Mouse (Mus musculus) neural tube, embryonic 11.5 days (tissue): ENCODE results near the gene Aak1. TPM values are rescaled to one million over a fixed set of nuclear protein-coding genes. Genes with fewer than 3 reads are reported as not detected.

Experiments
- ATAC-seq: fragments of 200-750 bp; cut with Nextera tagmentation; 2 replicates; pipeline ENCODE4 v1.8.0; 2017; ENCODE audit warnings: moderate number of reproducible peaks, mild to moderate bottlenecking, moderate TSS enrichment, moderate library complexity; ENCODE audit not compliant: insufficient read depth, low FRiP score, low TSS enrichment
- DNase-seq: peaks from one replicate; pipeline ENCODE4 v3.0.0-alpha.2; 2015; ENCODE audit warnings: low spot score
- H3K27ac ChIP-seq: fragments of 300-500 bp; sonication (generic); 2 replicates; pipeline ENCODE4 v1.5.1; 2014; ENCODE audit warnings: low read depth, mild to moderate bottlenecking, low read length
- H3K27me3 ChIP-seq: fragments of 300-500 bp; sonication (generic); 2 replicates; pipeline ENCODE4 v1.6.1; 2014; ENCODE audit warnings: mild to moderate bottlenecking, low read length, mixed read lengths; ENCODE audit not compliant: control insufficient read depth, insufficient read depth
- H3K36me3 ChIP-seq: fragments of 300-500 bp; sonication (generic); 2 replicates; pipeline ENCODE4 v1.6.1; 2014; ENCODE audit warnings: mild to moderate bottlenecking, low read length, moderate library complexity, mixed read lengths; ENCODE audit not compliant: control insufficient read depth, insufficient read depth
- H3K4me1 ChIP-seq: fragments of 300-500 bp; sonication (generic); 2 replicates; pipeline ENCODE4 v1.6.1; 2014; ENCODE audit warnings: low read length, mixed read lengths; ENCODE audit not compliant: control insufficient read depth, insufficient read depth
- H3K4me2 ChIP-seq: fragments of 300-500 bp; sonication (generic); 2 replicates; pipeline ENCODE4 v1.6.1; 2014; ENCODE audit warnings: low read depth, mild to moderate bottlenecking, moderate library complexity
- H3K4me3 ChIP-seq: fragments of 300-500 bp; sonication (generic); 2 replicates; pipeline ENCODE4 v1.5.1; 2014; ENCODE audit warnings: low read depth, low read length
- H3K9ac ChIP-seq: fragments of 300-500 bp; sonication (generic); 2 replicates; pipeline ENCODE4 v1.6.1; 2014; ENCODE audit warnings: mild to moderate bottlenecking, low read length
- H3K9me3 ChIP-seq: fragments of 300-500 bp; sonication (generic); 2 replicates; pipeline ENCODE4 v1.6.1; 2016; ENCODE audit warnings: low read length; ENCODE audit not compliant: control insufficient read depth
- WGBS: fragments of 180-500 bp; shearing (Covaris S2); extraction: QIAGEN DNeasy Blood & Tissue Kit; methylation state at CpG from one replicate; pipeline ENCODE4 v1.1.7; 2014; 5-methylcytosine and 5-hydroxymethylcytosine counted together
- polyA plus RNA-seq: library from polyadenylated mRNA; unstranded; fragments of >200 nt; fragmentation: Nextera tagmentation; extraction: Ambion mirVana; gene quantifications from 2 replicates; pipeline ENCODE4 v1.2.1, GENCODE M21; 2014

Gene Aak1
- polyA plus RNA-seq, 1 experiment from 2014 or later = 27.1 TPM

- DNase-seq (peak; percentile 55), ATAC-seq (peak; percentile 58)
- Histone ChIP-seq H3K36me3 (no peaks in the 10 kb centered on the region; the same call in 1 of the 2 replicates), H3K4me2 (peak overlapping the region; percentile 94), H3K4me3 (peak overlapping the region; percentile 81), H3K4me1 (peaks cover 23% of the 10 kb centered on the region), H3K9ac (peak overlapping the region; percentile 87), H3K27me3 (no peaks in the 10 kb centered on the region), H3K9me3 (no peaks in the 10 kb centered on the region), H3K27ac (peak overlapping the region; percentile 90)
- under 1% methylated on average over 36 of the region's 36 CpGs for whole genome bisulfite sequencing
These were observed 552 bp downstream of the Aak1 start for GRCm38 (mm10) chr6:86849692-86850445.

GRCm38 (mm10) chr6:86850588-86850987 lies 1.3 kb downstream of the Aak1 start:
- 47% methylated on average over 4 of the region's 4 CpGs for WGBS
- Histone ChIP-seq H3K36me3 (no peaks in the 10 kb centered on the region; the same call in 1 of the 2 replicates), H3K27me3 (no peaks in the 10 kb centered on the region), H3K9ac (peak overlapping the region; percentile 87), H3K4me1 (peaks cover 23% of the 10 kb centered on the region), H3K9me3 (no peaks in the 10 kb centered on the region), H3K4me2 (peak overlapping the region; percentile 94), H3K27ac (0 out of 2 replicates have a peak overlapping the region, but pooled peaks have one; percentile 90), H3K4me3 (peak overlapping the region; percentile 81)
- no peak for DNase-seq
- ATAC-seq = no peak

GRCm38 (mm10) chr6:86851561-86851960 lies 2.2 kb downstream of the Aak1 start:
- H3K27me3 ChIP-seq = no peaks in the 10 kb centered on the region
- 0 out of 2 replicates have a peak overlapping the region, but pooled peaks have one; percentile 1 for H3K4me3 ChIP-seq
- peak overlapping the region; percentile 38 for H3K4me2 ChIP-seq
- ATAC-seq = no peak
- no peaks in the 10 kb centered on the region; the same call in 1 of the 2 replicates for H3K36me3 ChIP-seq
- 36% methylated on average over 1 of the region's 1 CpGs for WGBS
- H3K4me1 ChIP-seq = peaks cover 23% of the 10 kb centered on the region
- H3K27ac ChIP-seq = no peak overlapping the region
- no peak for DNase-seq
- H3K9ac ChIP-seq = peak overlapping the region; percentile 16; the same call in 1 of the 2 replicates
- H3K9me3 ChIP-seq = no peaks in the 10 kb centered on the region

- no peak overlapping the region for H3K4me3 ChIP-seq
- no peak for DNase-seq
- H3K4me1 ChIP-seq = peaks cover 19% of the 10 kb centered on the region
- H3K4me2 ChIP-seq = no peak overlapping the region
- no peaks in the 10 kb centered on the region for H3K9me3 ChIP-seq
- H3K27me3 ChIP-seq = no peaks in the 10 kb centered on the region
- H3K36me3 ChIP-seq = no peaks in the 10 kb centered on the region; the same call in 1 of the 2 replicates
- 93% methylated on average over 3 of the region's 3 CpGs for WGBS
- no peak overlapping the region for H3K27ac ChIP-seq
- H3K9ac ChIP-seq = no peak overlapping the region
- no peak for ATAC-seq
These were observed 4.6 kb downstream of the Aak1 start for GRCm38 (mm10) chr6:86853928-86854327.

- no peak overlapping the region for H3K4me2 ChIP-seq
- peaks cover 19% of the 10 kb centered on the region for H3K4me1 ChIP-seq
- no peak overlapping the region for H3K9ac ChIP-seq
- ATAC-seq (no peak), DNase-seq (no peak)
- no peaks in the 10 kb centered on the region for H3K27me3 ChIP-seq
- no peak overlapping the region for H3K27ac ChIP-seq
- no peak overlapping the region for H3K4me3 ChIP-seq
- no peaks in the 10 kb centered on the region for H3K9me3 ChIP-seq
- H3K36me3 ChIP-seq = no peaks in the 10 kb centered on the region; the same call in 1 of the 2 replicates
- WGBS = 92% methylated on average over 4 of the region's 4 CpGs
These were observed 5.6 kb downstream of the Aak1 start for GRCm38 (mm10) chr6:86854941-86855340.

- Histone ChIP-seq H3K36me3 (no peaks in the 10 kb centered on the region; the same call in 1 of the 2 replicates), H3K9ac (no peak overlapping the region), H3K4me3 (no peak overlapping the region), H3K27me3 (no peaks in the 10 kb centered on the region), H3K4me1 (no peaks in the 10 kb centered on the region), H3K9me3 (no peaks in the 10 kb centered on the region), H3K27ac (no peak overlapping the region), H3K4me2 (no peak overlapping the region)
- DNase-seq = no peak
- ATAC-seq = no peak
- WGBS = 88% methylated on average over 3 of the region's 3 CpGs
These were observed 9.3 kb downstream of the Aak1 start for GRCm38 (mm10) chr6:86858606-86859005.

- Histone ChIP-seq H3K4me3 (no peak overlapping the region), H3K36me3 (no peaks in the 10 kb centered on the region), H3K27ac (no peak overlapping the region), H3K4me2 (no peak overlapping the region), H3K27me3 (no peaks in the 10 kb centered on the region), H3K9me3 (no peaks in the 10 kb centered on the region), H3K9ac (no peak overlapping the region), H3K4me1 (no peaks in the 10 kb centered on the region)
- ATAC-seq = no peak
- WGBS = 83% methylated on average over 9 of the region's 9 CpGs
- DNase-seq = no peak
These were observed 11.6 kb downstream of the Aak1 start for GRCm38 (mm10) chr6:86860732-86861463.

GRCm38 (mm10) chr6:86864358-86864757 lies 15.0 kb downstream of the Aak1 start:
- Histone ChIP-seq H3K9me3 (no peaks in the 10 kb centered on the region), H3K4me3 (no peak overlapping the region), H3K27ac (no peak overlapping the region), H3K27me3 (no peaks in the 10 kb centered on the region), H3K9ac (no peak overlapping the region), H3K36me3 (no peaks in the 10 kb centered on the region), H3K4me2 (no peak overlapping the region), H3K4me1 (no peaks in the 10 kb centered on the region)
- WGBS = 96% methylated on average over 3 of the region's 3 CpGs
- ATAC-seq (no peak), DNase-seq (no peak)
